Mouse (Mus musculus) embryonic facial prominence, embryonic 12.5 days (tissue): ENCODE measurements around the gene Taldo1. TPM values are rescaled to one million over a fixed set of nuclear protein-coding genes. Genes with fewer than 3 reads are reported as not detected.
"Not testable (repeated sequence)": the region's sequence is repeated elsewhere in the genome, so short reads cannot be mapped to it uniquely, and the experiment has no call there.

ENCODE experiments used
- ATAC-seq: fragments of 200-750 bp; cut with Nextera tagmentation; 2 replicates; pipeline ENCODE4 v1.8.0; 2017; ENCODE audit not compliant: insufficient number of reproducible peaks, insufficient read depth, low FRiP score, low TSS enrichment
- H3K27ac ChIP-seq: fragments of 300-500 bp; sonication (generic); 2 replicates; pipeline ENCODE4 v1.5.1; 2016; ENCODE audit warnings: mild to moderate bottlenecking
- H3K27me3 ChIP-seq: fragments of 300-500 bp; sonication (generic); 2 replicates; pipeline ENCODE4 v1.6.1; 2016; ENCODE audit warnings: mild to moderate bottlenecking, moderate library complexity
- H3K36me3 ChIP-seq: fragments of 300-500 bp; sonication (generic); 2 replicates; pipeline ENCODE4 v1.6.1; 2016; ENCODE audit warnings: mild to moderate bottlenecking
- H3K4me1 ChIP-seq: fragments of 300-500 bp; sonication (generic); 2 replicates; pipeline ENCODE4 v1.6.1; 2016
- H3K4me2 ChIP-seq: fragments of 300-500 bp; sonication (generic); replicated peaks from 2 replicates; pipeline ENCODE4 v1.6.1; 2016; ENCODE audit warnings: mild to moderate bottlenecking, moderate library complexity
- H3K4me3 ChIP-seq: fragments of 300-500 bp; sonication (generic); 2 replicates; pipeline ENCODE4 v1.5.1; 2016; ENCODE audit warnings: mild to moderate bottlenecking
- H3K9ac ChIP-seq: fragments of 300-500 bp; sonication (generic); 2 replicates; pipeline ENCODE4 v1.6.1; 2016; ENCODE audit warnings: mild to moderate bottlenecking, moderate library complexity
- H3K9me3 ChIP-seq: fragments of 300-500 bp; sonication (generic); 2 replicates; pipeline ENCODE4 v1.6.1; 2016; ENCODE audit warnings: mild to moderate bottlenecking, moderate library complexity
- WGBS: fragments of 180-500 bp; shearing (Covaris S2); methylation state at CpG from one replicate; pipeline ENCODE4 v1.1.7; 2016; 5-methylcytosine and 5-hydroxymethylcytosine counted together
- polyA plus RNA-seq: library from polyadenylated mRNA; unstranded; fragments of >200 nt; fragmentation: Nextera tagmentation; extraction: Ambion mirVana; gene quantifications from 2 replicates; pipeline ENCODE4 v1.2.1, GENCODE M21; 2016

Taldo1 gene
- polyA plus RNA-seq, 1 experiment from 2014 or later = 303 TPM

GRCm38 (mm10) chr7:141390326-141391259, 1.4 kb upstream of the Taldo1 start:
- Histone ChIP-seq H3K9me3 (no peaks in the 10 kb centered on the region), H3K4me1 (peaks cover 7% of the 10 kb centered on the region), H3K36me3 (peaks cover 3% of the 10 kb centered on the region; the same call in 1 of the 2 replicates), H3K27me3 (no peaks in the 10 kb centered on the region), H3K9ac (no peak overlapping the region), H3K27ac (no peak overlapping the region), H3K4me3 (no peak overlapping the region; the same call in 1 of the 2 replicates), H3K4me2 (no peak overlapping the region)
- WGBS = 57% methylated on average over 9 of the region's 9 CpGs
- no peak for ATAC-seq

- Histone ChIP-seq H3K27me3 (no peaks in the 10 kb centered on the region), H3K4me2 (peak overlapping the region; percentile 95), H3K27ac (peak overlapping the region; percentile 75), H3K4me3 (peak overlapping the region; percentile 63), H3K9ac (peak overlapping the region; percentile 69), H3K36me3 (peaks cover 18% of the 10 kb centered on the region), H3K4me1 (peaks cover 7% of the 10 kb centered on the region), H3K9me3 (no peaks in the 10 kb centered on the region)
- WGBS = 35% methylated on average over 9 of the region's 9 CpGs
- ATAC-seq = peak; percentile 48; the same call in 1 of the 2 replicates
These were observed 688 bp downstream of the Taldo1 start for GRCm38 (mm10) chr7:141392552-141393222.

GRCm38 (mm10) chr7:141394158-141394557, 2.2 kb downstream of the Taldo1 start:
- Histone ChIP-seq H3K4me1 (peaks cover 7% of the 10 kb centered on the region), H3K27ac (no peak overlapping the region), H3K9me3 (no peaks in the 10 kb centered on the region), H3K4me2 (no peak overlapping the region), H3K9ac (no peak overlapping the region), H3K4me3 (no peak overlapping the region), H3K36me3 (peaks cover 32% of the 10 kb centered on the region), H3K27me3 (no peaks in the 10 kb centered on the region)
- WGBS = 93% methylated on average over 7 of the region's 7 CpGs
- ATAC-seq = no peak

GRCm38 (mm10) chr7:141394771-141395170, 2.8 kb downstream of the Taldo1 start:
- H3K27me3 ChIP-seq = no peaks in the 10 kb centered on the region
- no peak overlapping the region for H3K9ac ChIP-seq
- H3K4me3 ChIP-seq = no peak overlapping the region
- WGBS = 15% methylated on average over 6 of the region's 6 CpGs
- H3K4me2 ChIP-seq = no peak overlapping the region
- no peak for ATAC-seq
- no peaks in the 10 kb centered on the region for H3K9me3 ChIP-seq
- H3K27ac ChIP-seq = no peak overlapping the region
- peaks cover 39% of the 10 kb centered on the region for H3K36me3 ChIP-seq
- peaks cover 7% of the 10 kb centered on the region for H3K4me1 ChIP-seq

GRCm38 (mm10) chr7:141395348-141395747, 3.3 kb downstream of the Taldo1 start:
- Histone ChIP-seq H3K9ac (no peak overlapping the region), H3K4me3 (no peak overlapping the region), H3K27me3 (no peaks in the 10 kb centered on the region), H3K4me1 (peaks cover 7% of the 10 kb centered on the region), H3K9me3 (no peaks in the 10 kb centered on the region), H3K36me3 (peaks cover 44% of the 10 kb centered on the region), H3K27ac (no peak overlapping the region), H3K4me2 (no peak overlapping the region)
- no peak for ATAC-seq
- 81% methylated on average over 1 of the region's 1 CpGs for WGBS

GRCm38 (mm10) chr7:141403305-141403704, 11.3 kb downstream of the Taldo1 start:
- H3K27ac ChIP-seq = no peak overlapping the region
- H3K4me3 ChIP-seq = no peak overlapping the region
- no peaks in the 10 kb centered on the region for H3K27me3 ChIP-seq
- peaks cover 67% of the 10 kb centered on the region for H3K36me3 ChIP-seq
- ATAC-seq = no peak
- H3K9ac ChIP-seq = no peak overlapping the region
- WGBS = 54% methylated on average over 5 of the region's 5 CpGs
- H3K9me3 ChIP-seq = no peaks in the 10 kb centered on the region
- H3K4me2 ChIP-seq = no peak overlapping the region
- no peaks in the 10 kb centered on the region for H3K4me1 ChIP-seq

GRCm38 (mm10) chr7:141405466-141405865, 13.5 kb downstream of the Taldo1 start:
- H3K27ac ChIP-seq = no peak overlapping the region
- H3K27me3 ChIP-seq = no peaks in the 10 kb centered on the region
- peaks cover 65% of the 10 kb centered on the region for H3K36me3 ChIP-seq
- H3K4me1 ChIP-seq = peaks cover 6% of the 10 kb centered on the region; the same call in 1 of the 2 replicates
- ATAC-seq = no peak
- 81% methylated on average over 4 of the region's 4 CpGs for WGBS
- no peaks in the 10 kb centered on the region for H3K9me3 ChIP-seq
- no peak overlapping the region for H3K9ac ChIP-seq
- no peak overlapping the region for H3K4me2 ChIP-seq
- no peak overlapping the region for H3K4me3 ChIP-seq

- H3K27ac ChIP-seq = not testable (repeated sequence)
- WGBS = 92% methylated on average over 7 of the region's 7 CpGs
These were observed 15.7 kb downstream of the Taldo1 start for GRCm38 (mm10) chr7:141407670-141408069.

GRCm38 (mm10) chr7:141408833-141409232, 16.8 kb downstream of the Taldo1 start:
- Histone ChIP-seq H3K36me3 (peaks cover 38% of the 10 kb centered on the region), H3K9ac (0 out of 2 replicates have a peak overlapping the region, but pooled peaks have one; percentile 5), H3K27ac (no peak overlapping the region), H3K9me3 (no peaks in the 10 kb centered on the region), H3K4me1 (peaks cover 11% of the 10 kb centered on the region), H3K4me2 (no peak overlapping the region), H3K27me3 (no peaks in the 10 kb centered on the region), H3K4me3 (no peak overlapping the region)
- ATAC-seq = peak; percentile 48; the same call in 1 of the 2 replicates
- 14% methylated on average over 11 of the region's 11 CpGs for WGBS

More at GRCm38 (mm10) chr7:141407670-141408069, 15.7 kb downstream of the Taldo1 start:
- not testable (repeated sequence) for H3K9me3 ChIP-seq, ATAC-seq, H3K9ac ChIP-seq, H3K4me2 ChIP-seq, H3K4me3 ChIP-seq, H3K4me1 ChIP-seq, H3K27me3 ChIP-seq
- peaks cover 48% of the 10 kb centered on the region for H3K36me3 ChIP-seq

GRCm38 (mm10) chr7:141410631-141411030, 18.6 kb downstream of the Taldo1 start:
- H3K36me3 ChIP-seq = peaks cover 34% of the 10 kb centered on the region

GRCm38 (mm10) chr7:141411667-141412066, 19.7 kb downstream of the Taldo1 start:
- H3K9ac ChIP-seq = no peak overlapping the region
- peaks cover 34% of the 10 kb centered on the region for H3K36me3 ChIP-seq
- no peak overlapping the region for H3K4me2 ChIP-seq
- 80% methylated on average over 1 of the region's 1 CpGs for WGBS
- H3K27me3 ChIP-seq = no peaks in the 10 kb centered on the region
- H3K4me3 ChIP-seq = no peak overlapping the region
- no peak for ATAC-seq
- H3K27ac ChIP-seq = no peak overlapping the region
- H3K9me3 ChIP-seq = no peaks in the 10 kb centered on the region
- H3K4me1 ChIP-seq = peaks cover 11% of the 10 kb centered on the region

More at GRCm38 (mm10) chr7:141410631-141411030, 18.6 kb downstream of the Taldo1 start:
- Histone ChIP-seq H3K4me2 (no peak overlapping the region), H3K9me3 (no peaks in the 10 kb centered on the region), H3K9ac (0 out of 2 replicates have a peak overlapping the region, but pooled peaks have one; percentile 1), H3K4me3 (no peak overlapping the region), H3K27me3 (no peaks in the 10 kb centered on the region), H3K4me1 (peaks cover 11% of the 10 kb centered on the region), H3K27ac (no peak overlapping the region)
- WGBS = 89% methylated on average over 8 of the region's 8 CpGs
- ATAC-seq = no peak
